Mouse (Mus musculus): ENCODE data around the gene Wnk2. TPM values are rescaled to one million over a fixed set of nuclear protein-coding genes. Genes with fewer than 3 reads are reported as not detected.

Wnk2 gene
- polyA plus RNA-seq, 1 experiment from 2014 or later, result 1.3 TPM

DNA sequence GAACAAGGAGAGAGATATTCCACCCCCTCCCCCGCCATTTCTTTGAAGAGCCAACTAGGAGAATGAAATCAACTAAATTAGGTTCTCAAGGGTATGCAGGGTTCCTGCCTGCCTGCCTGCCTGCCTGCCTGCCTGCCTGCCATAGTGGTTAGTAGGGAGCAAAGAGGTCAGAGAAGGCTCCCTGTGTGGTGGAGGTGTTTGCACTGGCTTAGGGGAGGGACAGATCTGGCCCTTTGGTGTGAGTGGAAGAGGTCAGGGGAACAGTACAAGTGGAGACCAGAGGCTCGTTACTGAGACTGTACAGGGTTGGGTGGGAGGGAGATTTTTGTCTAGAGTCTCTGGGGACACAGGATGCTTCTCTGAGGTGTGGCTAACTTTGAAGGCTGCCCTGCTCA is 41.1 kb upstream of the Wnk2 start:
- no peak overlapping the region for H3K27ac ChIP-seq
- peaks cover 46% of the 10 kb centered on the region for H3K4me1 ChIP-seq (replicated peaks)
- H3K9me3 ChIP-seq, result no peaks in the 10 kb centered on the region
- 56% methylated on average over 2 of the region's 2 CpGs for WGBS
- no peak overlapping the region for H3K9ac ChIP-seq (replicated peaks)
- H3K4me2 ChIP-seq, result peak overlapping the region; percentile 99; the same call in 1 of the 2 replicates
- H3K36me3 ChIP-seq, result no peaks in the 10 kb centered on the region
- no peak overlapping the region for H3K4me3 ChIP-seq (replicated peaks)
- H3K27me3 ChIP-seq, result 0 out of 2 replicates have a peak, but pooled peaks cover 8% of the 10 kb centered on the region
- ATAC-seq (ENCODE audit: insufficient number of reproducible peaks, insufficient read depth, low FRiP score, low TSS enrichment, low read depth), result no peak

- peak overlapping the region; percentile 77 for H3K4me3 ChIP-seq (replicated peaks)
- peak overlapping the region; percentile 64; the same call in 1 of the 2 replicates for H3K9ac ChIP-seq (replicated peaks)
- H3K27ac ChIP-seq, result no peak overlapping the region
- peak overlapping the region; percentile 99 for H3K4me2 ChIP-seq
- H3K9me3 ChIP-seq, result no peaks in the 10 kb centered on the region
- 19% methylated on average over 15 of the region's 15 CpGs for WGBS
- 0 out of 2 replicates have a peak, but pooled peaks cover 8% of the 10 kb centered on the region for H3K27me3 ChIP-seq
- peaks cover 46% of the 10 kb centered on the region for H3K4me1 ChIP-seq (replicated peaks)
- H3K36me3 ChIP-seq, result no peaks in the 10 kb centered on the region
- ATAC-seq (ENCODE audit: insufficient number of reproducible peaks, insufficient read depth, low FRiP score, low TSS enrichment, low read depth), result 0 out of 2 replicates have a peak, but pooled peaks have one; percentile 0
These were observed 40.6 kb upstream of the Wnk2 start for GRCm38 (mm10) chr13:49188219-49188965.

- Histone ChIP-seq H3K36me3 (no peaks in the 10 kb centered on the region), H3K4me2 (peak within 1 kb of the TSS; percentile 99), H3K4me3 (replicated peaks) (peak within 1 kb of the TSS; percentile 77), H3K27ac (peak within 1 kb of the TSS; percentile 31), H3K9me3 (no peaks in the 10 kb centered on the region), H3K4me1 (replicated peaks) (peaks cover 46% of the 10 kb centered on the region), H3K9ac (replicated peaks) (peak within 1 kb of the TSS; percentile 64), H3K27me3 (0 out of 2 replicates have a peak, but pooled peaks cover 8% of the 10 kb centered on the region)
- under 1% methylated on average over 82 of the region's 87 CpGs for WGBS
- ATAC-seq (ENCODE audit: insufficient number of reproducible peaks, insufficient read depth, low FRiP score, low TSS enrichment, low read depth), result peak; percentile 90
These were observed 39.7 kb upstream of the Wnk2 start, which contains the start of gene Ninj1 for GRCm38 (mm10) chr13:49187288-49188218. Gene Ninj1, plus strand, starts transcription at chr13:49187485.

- peak overlapping the region; percentile 31 for H3K27ac ChIP-seq
- no peak; the same call in 1 of the 2 replicates for ATAC-seq (ENCODE audit: insufficient number of reproducible peaks, insufficient read depth, low FRiP score, low TSS enrichment, low read depth)
These were observed 39.0 kb upstream of the Wnk2 start for GRCm38 (mm10) chr13:49186798-49187287.

GRCm38 (mm10) chr13:49183646-49184045 is 35.8 kb upstream of the Wnk2 start:
- no peak for ATAC-seq (ENCODE audit: insufficient number of reproducible peaks, insufficient read depth, low FRiP score, low TSS enrichment, low read depth)
- no peak overlapping the region for H3K4me3 ChIP-seq (replicated peaks)
- no peak overlapping the region for H3K9ac ChIP-seq (replicated peaks)
- no peaks in the 10 kb centered on the region for H3K9me3 ChIP-seq
- no peak overlapping the region for H3K27ac ChIP-seq
- 0 out of 2 replicates have a peak, but pooled peaks cover 8% of the 10 kb centered on the region for H3K27me3 ChIP-seq
- no peak overlapping the region for H3K4me2 ChIP-seq
- peaks cover 18% of the 10 kb centered on the region for H3K4me1 ChIP-seq (replicated peaks)
- 49% methylated on average over 5 of the region's 5 CpGs for WGBS
- no peaks in the 10 kb centered on the region for H3K36me3 ChIP-seq

More at GRCm38 (mm10) chr13:49186798-49187287, 39.0 kb upstream of the Wnk2 start:
- Histone ChIP-seq H3K9ac (replicated peaks) (peak overlapping the region; percentile 52), H3K4me3 (replicated peaks) (peak overlapping the region; percentile 77), H3K4me2 (peak overlapping the region; percentile 99), H3K36me3 (no peaks in the 10 kb centered on the region), H3K4me1 (replicated peaks) (peaks cover 41% of the 10 kb centered on the region), H3K9me3 (no peaks in the 10 kb centered on the region), H3K27me3 (0 out of 2 replicates have a peak, but pooled peaks cover 8% of the 10 kb centered on the region)
- 20% methylated on average over 11 of the region's 11 CpGs for WGBS

DNA sequence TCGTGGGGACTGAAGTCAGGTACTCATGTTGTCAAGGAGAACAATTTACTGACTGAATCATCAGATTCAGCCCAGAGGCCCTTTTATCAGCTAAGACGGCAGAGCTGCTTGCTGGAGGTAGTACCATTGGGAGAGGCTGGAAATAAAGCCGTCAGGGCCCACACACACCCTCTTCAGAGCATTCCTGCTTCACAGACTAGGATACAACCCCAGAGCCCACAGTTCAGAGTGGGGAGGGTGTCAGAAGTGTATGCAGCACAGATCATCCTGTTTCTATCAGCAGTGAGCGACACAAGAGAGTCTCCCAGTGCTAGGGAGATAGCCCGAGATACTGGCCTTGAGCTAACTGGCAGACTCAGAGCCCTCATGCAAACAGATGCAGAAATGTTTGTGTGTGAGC is 35.3 kb upstream of the Wnk2 start:
- Histone ChIP-seq H3K4me3 (replicated peaks) (no peak overlapping the region), H3K36me3 (no peaks in the 10 kb centered on the region), H3K4me2 (no peak overlapping the region), H3K9me3 (no peaks in the 10 kb centered on the region), H3K4me1 (replicated peaks) (peaks cover 13% of the 10 kb centered on the region), H3K27ac (no peak overlapping the region), H3K27me3 (0 out of 2 replicates have a peak, but pooled peaks cover 5% of the 10 kb centered on the region), H3K9ac (replicated peaks) (no peak overlapping the region)
- 59% methylated on average over 5 of the region's 5 CpGs for WGBS
- no peak for ATAC-seq (ENCODE audit: insufficient number of reproducible peaks, insufficient read depth, low FRiP score, low TSS enrichment, low read depth)

DNA sequence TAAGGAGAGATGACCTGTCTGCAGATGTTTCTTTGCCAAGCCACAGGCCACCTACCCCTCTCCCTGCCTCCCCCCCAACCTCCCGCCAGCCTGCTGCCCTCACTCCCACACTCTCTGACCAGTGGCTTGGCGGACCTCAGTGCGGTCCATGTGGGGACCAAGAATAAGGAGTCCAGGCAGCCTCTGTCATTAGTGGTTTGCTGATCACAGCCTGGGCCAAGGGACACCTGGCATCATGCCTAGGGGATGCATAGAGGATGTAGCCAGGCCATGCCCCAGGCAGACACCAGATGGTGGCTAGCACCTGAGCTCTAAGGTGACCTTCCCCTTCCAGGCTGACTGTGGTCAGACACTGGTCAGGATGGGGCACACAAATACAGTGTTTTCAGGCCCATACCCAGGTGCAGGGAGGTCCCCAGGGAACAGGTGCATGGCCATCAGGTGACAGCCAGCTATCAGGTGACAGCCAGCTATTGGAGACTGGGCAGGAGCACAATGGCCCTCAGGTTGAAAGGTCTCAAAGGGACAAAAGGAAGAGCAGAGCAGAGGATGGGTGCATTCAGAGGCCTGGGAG is 33.7 kb upstream of the Wnk2 start:
- Histone ChIP-seq H3K27me3 (no peaks in the 10 kb centered on the region), H3K27ac (no peak overlapping the region), H3K36me3 (no peaks in the 10 kb centered on the region), H3K9me3 (no peaks in the 10 kb centered on the region), H3K4me3 (replicated peaks) (no peak overlapping the region), H3K4me1 (replicated peaks) (no peaks in the 10 kb centered on the region; the same call in 1 of the 2 replicates), H3K9ac (replicated peaks) (0 out of 2 replicates have a peak overlapping the region, but pooled peaks have one; percentile 1), H3K4me2 (no peak overlapping the region)
- WGBS, result 85% methylated on average over 3 of the region's 3 CpGs
- no peak for ATAC-seq (ENCODE audit: insufficient number of reproducible peaks, insufficient read depth, low FRiP score, low TSS enrichment, low read depth)

- no peaks in the 10 kb centered on the region for H3K36me3 ChIP-seq
- no peaks in the 10 kb centered on the region for H3K4me1 ChIP-seq (replicated peaks)
- H3K4me3 ChIP-seq (replicated peaks), result no peak overlapping the region
- no peak overlapping the region for H3K4me2 ChIP-seq
- no peak overlapping the region for H3K27ac ChIP-seq
- no peak for ATAC-seq (ENCODE audit: insufficient number of reproducible peaks, insufficient read depth, low FRiP score, low TSS enrichment, low read depth)
- H3K9ac ChIP-seq (replicated peaks), result no peak overlapping the region
- no peaks in the 10 kb centered on the region for H3K27me3 ChIP-seq
- no peaks in the 10 kb centered on the region for H3K9me3 ChIP-seq
- WGBS, result 55% methylated on average over 1 of the region's 1 CpGs
These were observed 32.9 kb upstream of the Wnk2 start for GRCm38 (mm10) chr13:49180691-49181090.

GRCm38 (mm10) chr13:49180274-49180673 is 32.5 kb upstream of the Wnk2 start:
- no peak overlapping the region for H3K27ac ChIP-seq
- no peak overlapping the region for H3K9ac ChIP-seq (replicated peaks)
- H3K4me2 ChIP-seq, result no peak overlapping the region
- H3K4me3 ChIP-seq (replicated peaks), result no peak overlapping the region
- no peaks in the 10 kb centered on the region for H3K4me1 ChIP-seq (replicated peaks)
- no peaks in the 10 kb centered on the region for H3K27me3 ChIP-seq
- WGBS, result 75% methylated on average over 5 of the region's 5 CpGs
- no peaks in the 10 kb centered on the region for H3K36me3 ChIP-seq
- H3K9me3 ChIP-seq, result no peaks in the 10 kb centered on the region
- ATAC-seq (ENCODE audit: insufficient number of reproducible peaks, insufficient read depth, low FRiP score, low TSS enrichment, low read depth), result no peak

- Histone ChIP-seq H3K27ac (0 out of 2 replicates have a peak overlapping the region, but pooled peaks have one; percentile 42), H3K9me3 (no peaks in the 10 kb centered on the region), H3K4me3 (replicated peaks) (no peak overlapping the region), H3K4me1 (replicated peaks) (no peaks in the 10 kb centered on the region), H3K9ac (replicated peaks) (0 out of 2 replicates have a peak overlapping the region, but pooled peaks have one; percentile 23), H3K36me3 (no peaks in the 10 kb centered on the region), H3K4me2 (no peak overlapping the region), H3K27me3 (no peaks in the 10 kb centered on the region)
- no peak for ATAC-seq (ENCODE audit: insufficient number of reproducible peaks, insufficient read depth, low FRiP score, low TSS enrichment, low read depth)
- 62% methylated on average over 19 of the region's 19 CpGs for WGBS
These were observed 31.2 kb upstream of the Wnk2 start for GRCm38 (mm10) chr13:49178839-49179585.

Measured in limb, embryonic 12.5 days (tissue).